ENCODE assay signal across 1 mouse cellular context in genomic region chr1:93635580-93636192, GRCm38 (mm10).
TF ChIP-seq lines count a peak whose summit lies in the region.

No protein-coding gene starts in this region.

TF ChIP-seq in MEL, 35 proteins besides CTCF, POLR2A, EP300 and RAD21 (continued from another document):
- 0 out of 2 replicates have a peak, but pooled peaks have one; percentile 16 for TF ChIP-seq USF1 (IDR thresholded peaks at IDR 0.05; ENCODE audit: low read depth, low read length)
- peak; percentile 42 for TF ChIP-seq TAL1 (IDR thresholded peaks at IDR 0.05; ENCODE audit: low read length)
- TF ChIP-seq CHD1 (IDR thresholded peaks at IDR 0.05; ENCODE audit: low read depth, low read length) = no peak
- TF ChIP-seq TBP (IDR thresholded peaks at IDR 0.05; ENCODE audit: low read depth, low read length) = peak; percentile 88
- peak; percentile 41 for TF ChIP-seq MYB (IDR thresholded peaks at IDR 0.05; ENCODE audit: low read depth, low read length)
- peak; percentile 93 for TF ChIP-seq ZNF384 (IDR thresholded peaks at IDR 0.05; ENCODE audit: low read depth, low read length)
- TF ChIP-seq TCF12 (IDR thresholded peaks at IDR 0.05; ENCODE audit: low read depth, low read length) = peak; percentile 52; the same call in 1 of the 2 replicates
- peak; percentile 71 for TF ChIP-seq ZMIZ1 (IDR thresholded peaks at IDR 0.05; ENCODE audit: low read depth, low read length)
- TF ChIP-seq MXI1 (IDR thresholded peaks at IDR 0.05; ENCODE audit: low read depth, low read length) = peak; percentile 82
- TF ChIP-seq SMC3 (IDR thresholded peaks at IDR 0.05; ENCODE audit: low read depth, low read length) = no peak
- TF ChIP-seq GABPA (IDR thresholded peaks at IDR 0.05; ENCODE audit: low read depth, low read length) = no peak
- no peak; the same call in 1 of the 2 replicates for TF ChIP-seq MAX (IDR thresholded peaks at IDR 0.05; ENCODE audit: low read length)
- TF ChIP-seq ZC3H11A (IDR thresholded peaks at IDR 0.05; ENCODE audit: low read depth, low read length) = 0 out of 2 replicates have a peak, but pooled peaks have one; percentile 6
- TF ChIP-seq MEF2A (IDR thresholded peaks at IDR 0.05; ENCODE audit: extremely low read depth, insufficient replicate concordance, low read depth, low read length, poor library complexity, severe bottlenecking) = no peak
- peak; percentile 80 for TF ChIP-seq SIN3A (IDR thresholded peaks at IDR 0.05; ENCODE audit: low read length)
- peak; percentile 65 for TF ChIP-seq GATA1 (IDR thresholded peaks at IDR 0.05; ENCODE audit: low read depth, low read length)
- TF ChIP-seq KAT2A (conservative IDR thresholded peaks at IDR 0.05; ENCODE audit: low read depth, low read length) = peak; percentile 97
- TF ChIP-seq POLR2AphosphoS5 (IDR thresholded peaks at IDR 0.05; ENCODE audit: borderline replicate concordance, low read depth, low read length) = no peak
- peak; percentile 86 for TF ChIP-seq POLR2AphosphoS2 (IDR thresholded peaks at IDR 0.05; ENCODE audit: low read length)
- 0 out of 2 replicates have a peak, but pooled peaks have one; percentile 27 for TF ChIP-seq JUND (IDR thresholded peaks at IDR 0.05; ENCODE audit: low read depth, low read length)
- peak; percentile 39; the same call in 1 of the 2 replicates for TF ChIP-seq E2F4 (IDR thresholded peaks at IDR 0.05; ENCODE audit: borderline replicate concordance, low read depth, low read length)
- 0 out of 2 replicates have a peak, but pooled peaks have one; percentile 36 for TF ChIP-seq RCOR1 (IDR thresholded peaks at IDR 0.05; ENCODE audit: low read depth, low read length)
- 0 out of 2 replicates have a peak, but pooled peaks have one; percentile 55 for TF ChIP-seq ZKSCAN1 (IDR thresholded peaks at IDR 0.05; ENCODE audit: low read depth, low read length)
- no peak for TF ChIP-seq MAFK (IDR thresholded peaks at IDR 0.05; ENCODE audit: borderline replicate concordance, low read depth, low read length)
- TF ChIP-seq UBTF (IDR thresholded peaks at IDR 0.05; ENCODE audit: borderline replicate concordance, insufficient read depth, low read depth, low read length) = 0 out of 2 replicates have a peak, but pooled peaks have one; percentile 81
- TF ChIP-seq USF2 (IDR thresholded peaks at IDR 0.05; ENCODE audit: borderline replicate concordance in 1 of 2, insufficient read depth in 1 of 2, low read depth in 1 of 2, low read length in 2 of 2) = no peak
